Mouse (Mus musculus): ENCODE results near the gene Tyro3.

Tyro3 gene

GRCm38 (mm10) chr2:119797279-119797783 is at the start of gene Tyro3:
Gene Tyro3, plus strand, starts transcription at chr2:119797733.
- DNase-seq: peak; percentile 51

GRCm38 (mm10) chr2:119749260-119749659 is 48.3 kb upstream of the Tyro3 start:
- DNase-seq: no peak

GRCm38 (mm10) chr2:119757601-119758100 is 39.9 kb upstream of the Tyro3 start:
- DNase-seq: no peak

GRCm38 (mm10) chr2:119758101-119758843 is 39.3 kb upstream of the Tyro3 start:
- peak; percentile 55 for DNase-seq

- DNase-seq: no peak
These were observed 38.4 kb upstream of the Tyro3 start for GRCm38 (mm10) chr2:119758844-119759835.

- DNase-seq: no peak
These were observed 37.3 kb upstream of the Tyro3 start, which contains the start of gene Ltk for GRCm38 (mm10) chr2:119760251-119760650. Gene Ltk, minus strand, starts transcription at chr2:119760431.

- no peak for DNase-seq
These were observed 35.3 kb upstream of the Tyro3 start for GRCm38 (mm10) chr2:119762276-119762675.

GRCm38 (mm10) chr2:119763924-119764323 is 33.6 kb upstream of the Tyro3 start:
- no peak for DNase-seq

- no peak for DNase-seq
These were observed 30.3 kb upstream of the Tyro3 start for GRCm38 (mm10) chr2:119767246-119767645.

GRCm38 (mm10) chr2:119787206-119787883 is 10.2 kb upstream of the Tyro3 start, which contains the start of gene Rpap1:
Gene Rpap1, minus strand, starts transcription at chr2:119787537.
- DNase-seq: peak; percentile 85

GRCm38 (mm10) chr2:119789996-119790395 is 7.5 kb upstream of the Tyro3 start:
- no peak for DNase-seq

GRCm38 (mm10) chr2:119798246-119798927 is 854 bp downstream of the Tyro3 start:
- DNase-seq: peak; percentile 45

GRCm38 (mm10) chr2:119799181-119799960 is 1.8 kb downstream of the Tyro3 start:
- DNase-seq: peak; percentile 60

GRCm38 (mm10) chr2:119799961-119800550 is 2.5 kb downstream of the Tyro3 start:
- peak; percentile 31 for DNase-seq

- DNase-seq: peak; percentile 75
These were observed 3.6 kb downstream of the Tyro3 start for GRCm38 (mm10) chr2:119800876-119801846.

- DNase-seq: peak; percentile 21
These were observed 5.5 kb downstream of the Tyro3 start for GRCm38 (mm10) chr2:119802767-119803617.

- peak; percentile 70 for DNase-seq
These were observed 6.2 kb downstream of the Tyro3 start for GRCm38 (mm10) chr2:119803618-119804274.

GRCm38 (mm10) chr2:119804275-119804628 is 6.7 kb downstream of the Tyro3 start:
- DNase-seq: no peak

Data from right cerebral cortex, postnatal 25 days (tissue).